Mouse (Mus musculus): ENCODE measurements around the gene Mrpl20. TPM values are rescaled to one million over a fixed set of nuclear protein-coding genes. Genes with fewer than 3 reads are reported as not detected.

Gene Mrpl20
- polyA plus RNA-seq, 1 experiment from 2014 or later, result 152 TPM

Small RNA genes lying within 50 kb of the gene (microRNA-seq; reads per million reads assigned to microRNA genes)
- gene Gm27743 (ENCODE audit: borderline number of aligned reads), result not detected

Other genes with a start within 250 kb of the Mrpl20 start
- gene Nadk, start 240.5 kb upstream of the Mrpl20 start, polyA plus RNA-seq (2014; fragmentation: Nextera tagmentation; extraction: Ambion mirVana), result 57.0 and 58.6 TPM in 2 replicates
- gene Slc35e2, start 201.5 kb upstream of the Mrpl20 start, polyA plus RNA-seq (2014; fragmentation: Nextera tagmentation; extraction: Ambion mirVana), result 7.7 and 9.6 TPM in 2 replicates
- gene Cdk11b, start 178.0 kb upstream of the Mrpl20 start, polyA plus RNA-seq (2014; fragmentation: Nextera tagmentation; extraction: Ambion mirVana), result 48.2 and 50.0 TPM in 2 replicates
- gene Gm10563, start 157.5 kb upstream of the Mrpl20 start, polyA plus RNA-seq (2014; fragmentation: Nextera tagmentation; extraction: Ambion mirVana), result not detected in 2 replicates
- 52.9 and 53.5 TPM in 2 replicates for gene Mmp23, start 149.5 kb upstream of the Mrpl20 start, polyA plus RNA-seq (2014; fragmentation: Nextera tagmentation; extraction: Ambion mirVana)
- gene Mib2, start 133.7 kb upstream of the Mrpl20 start, polyA plus RNA-seq (2014; fragmentation: Nextera tagmentation; extraction: Ambion mirVana), result 8.9 and 9.7 TPM in 2 replicates
- gene Fndc10, start 108.5 kb upstream of the Mrpl20 start, polyA plus RNA-seq (2014; fragmentation: Nextera tagmentation; extraction: Ambion mirVana), result 1.1 and 1.4 TPM in 2 replicates
- 128 TPM in 2 replicates for gene Ssu72, start 98.1 kb upstream of the Mrpl20 start, polyA plus RNA-seq (2014; fragmentation: Nextera tagmentation; extraction: Ambion mirVana)
- gene Tmem240, start 68.1 kb upstream of the Mrpl20 start, polyA plus RNA-seq (2014; fragmentation: Nextera tagmentation; extraction: Ambion mirVana), result 0.47 and 0.68 TPM in 2 replicates
- 84.2 and 88.2 TPM in 2 replicates for gene Atad3a, start 41.8 kb upstream of the Mrpl20 start, polyA plus RNA-seq (2014; fragmentation: Nextera tagmentation; extraction: Ambion mirVana)
- 0.89 and 1.1 TPM in 2 replicates for gene Vwa1, start 28.2 kb upstream of the Mrpl20 start, polyA plus RNA-seq (2014; fragmentation: Nextera tagmentation; extraction: Ambion mirVana)
- gene Tmem88b, start 17.0 kb upstream of the Mrpl20 start, polyA plus RNA-seq (2014; fragmentation: Nextera tagmentation; extraction: Ambion mirVana), result 3.0 and 3.2 TPM in 2 replicates
- gene Ankrd65, start 12.4 kb upstream of the Mrpl20 start, polyA plus RNA-seq (2014; fragmentation: Nextera tagmentation; extraction: Ambion mirVana), result not detected in 2 replicates
- gene Ccnl2, start 9.6 kb downstream of the Mrpl20 start, polyA plus RNA-seq (2014; fragmentation: Nextera tagmentation; extraction: Ambion mirVana), result 126 and 129 TPM in 2 replicates
- gene Aurkaip1, start 28.4 kb downstream of the Mrpl20 start, polyA plus RNA-seq (2014; fragmentation: Nextera tagmentation; extraction: Ambion mirVana), result 121 and 122 TPM in 2 replicates
- gene Mxra8, start 36.8 kb downstream of the Mrpl20 start, polyA plus RNA-seq (2014; fragmentation: Nextera tagmentation; extraction: Ambion mirVana), result 34.5 and 37.2 TPM in 2 replicates
- 5.8 and 6.8 TPM in 2 replicates for gene Dvl1, start 44.5 kb downstream of the Mrpl20 start, polyA plus RNA-seq (2014; fragmentation: Nextera tagmentation; extraction: Ambion mirVana)
- gene Tas1r3, start 60.5 kb downstream of the Mrpl20 start, polyA plus RNA-seq (2014; fragmentation: Nextera tagmentation; extraction: Ambion mirVana), result 0.11 and 0.18 TPM in 2 replicates
- 12.2 and 12.8 TPM in 2 replicates for gene Cptp, start 66.6 kb downstream of the Mrpl20 start, polyA plus RNA-seq (2014; fragmentation: Nextera tagmentation; extraction: Ambion mirVana)
- gene Ints11, start 66.7 kb downstream of the Mrpl20 start, polyA plus RNA-seq (2014; fragmentation: Nextera tagmentation; extraction: Ambion mirVana), result 40.7 and 45.6 TPM in 2 replicates
- gene Pusl1, start 88.9 kb downstream of the Mrpl20 start, polyA plus RNA-seq (2014; fragmentation: Nextera tagmentation; extraction: Ambion mirVana), result 30.6 and 32.9 TPM in 2 replicates
- gene Acap3, start 88.9 kb downstream of the Mrpl20 start, polyA plus RNA-seq (2014; fragmentation: Nextera tagmentation; extraction: Ambion mirVana), result 9.2 and 10.2 TPM in 2 replicates
- 89.5 and 91.6 TPM in 2 replicates for gene Ube2j2, start 141.0 kb downstream of the Mrpl20 start, polyA plus RNA-seq (2014; fragmentation: Nextera tagmentation; extraction: Ambion mirVana)
- 24.6 and 26.9 TPM in 2 replicates for gene C1qtnf12, start 159.4 kb downstream of the Mrpl20 start, polyA plus RNA-seq (2014; fragmentation: Nextera tagmentation; extraction: Ambion mirVana)
- 10.1 and 11.6 TPM in 2 replicates for gene B3galt6, start 189.8 kb downstream of the Mrpl20 start, polyA plus RNA-seq (2014; fragmentation: Nextera tagmentation; extraction: Ambion mirVana)
- gene Sdf4, start 190.0 kb downstream of the Mrpl20 start, polyA plus RNA-seq (2014; fragmentation: Nextera tagmentation; extraction: Ambion mirVana), result 138 and 147 TPM in 2 replicates
- 0.21 and 0.37 TPM in 2 replicates for gene Tnfrsf4, start 211.0 kb downstream of the Mrpl20 start, polyA plus RNA-seq (2014; fragmentation: Nextera tagmentation; extraction: Ambion mirVana)
- 1.3 and 1.7 TPM in 2 replicates for gene Tnfrsf18, start 223.3 kb downstream of the Mrpl20 start, polyA plus RNA-seq (2014; fragmentation: Nextera tagmentation; extraction: Ambion mirVana)

All from heart, embryonic 11.5 days (tissue).